Mouse (Mus musculus) heart, postnatal 25 days (tissue): ENCODE results near the gene Adar. TPM values are rescaled to one million over a fixed set of nuclear protein-coding genes. Genes with fewer than 3 reads are reported as not detected.
"Not testable (repeated sequence)": the region's sequence is repeated elsewhere in the genome, so short reads cannot be mapped to it uniquely, and the experiment has no call there.

Experiments used
- DNase-seq: peaks from one replicate; pipeline ENCODE4 v3.0.0; 2022; ENCODE audit warnings: low spot score
- intact Hi-C: fragments of 180-260 bp; cut with DNase I; formaldehyde crosslinking; loops from one replicate; pipeline ENCODE4 v1.15.1; 2025
- total RNA-seq, 2 experiments: library from RNA; stranded (reverse); gene quantifications; 2 replicates each; pipeline ENCODE4 v1.2.3; 2021

Adar gene
- total RNA-seq, 2 experiments from 2014 or later = 10.8 to 12.2 TPM

DNA sequence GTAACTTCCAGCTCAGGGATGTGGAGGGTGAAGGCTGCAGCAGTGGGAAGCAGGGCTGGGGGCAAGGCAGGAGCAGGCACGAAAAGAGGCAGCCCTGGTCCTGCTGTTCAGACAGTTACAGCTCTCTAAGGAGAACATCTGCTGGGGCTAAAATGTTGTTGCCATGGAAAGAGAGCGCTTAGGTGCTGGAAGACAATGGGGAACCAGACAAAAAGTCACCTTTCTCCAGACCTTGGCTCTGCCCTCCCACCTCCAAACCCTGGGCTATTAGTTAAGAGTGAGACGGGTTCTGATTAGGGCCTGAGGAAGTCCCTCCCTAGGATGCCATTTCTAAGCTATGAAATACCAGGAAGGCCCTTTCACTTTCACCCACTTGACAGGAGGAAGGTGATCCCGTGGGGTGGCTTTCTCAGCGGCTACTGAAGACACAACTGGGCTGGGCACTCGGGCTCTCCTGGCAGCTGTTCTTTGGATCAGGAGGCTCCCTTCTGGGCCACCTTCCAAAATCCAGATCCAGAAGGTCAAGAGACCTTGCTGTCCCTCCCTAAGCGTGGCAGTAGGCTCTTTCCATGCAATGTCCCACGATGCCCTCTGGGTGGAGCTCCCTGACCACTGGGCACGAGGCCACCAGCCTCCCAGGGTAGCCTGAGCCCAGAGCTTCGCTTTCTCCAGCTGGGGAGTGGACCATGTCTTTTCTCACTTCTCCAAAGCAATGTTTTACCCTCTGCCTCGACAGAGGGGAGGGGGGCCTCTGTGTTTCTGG is 70.3 kb downstream of the Adar start:
- peak; percentile 71 for DNase-seq
- intact Hi-C loops = loop anchor here (10.0 kb wide), 2 partner anchors 170 to 290 kb away; partner anchors contain the start of gene Tpm3

DNA sequence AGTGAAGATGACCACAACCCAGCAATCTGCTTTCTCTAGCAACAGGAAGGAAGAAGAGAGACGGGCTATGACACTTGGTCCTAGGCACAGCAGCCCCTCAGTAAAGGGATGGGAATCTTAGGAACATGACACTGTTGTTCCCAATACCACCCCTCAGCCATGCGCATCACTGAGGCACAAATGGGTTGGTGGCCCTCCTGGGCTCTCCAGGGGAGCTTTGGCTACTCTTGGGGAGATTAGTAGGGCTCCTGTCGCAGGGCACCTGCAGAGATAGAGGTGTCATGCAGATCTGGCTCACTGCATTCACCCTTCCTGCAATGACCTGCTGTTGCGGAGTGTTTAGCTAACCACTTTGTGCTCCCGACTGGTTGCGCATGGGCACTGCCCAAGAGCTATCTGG is 71.5 kb downstream of the Adar start:
- DNase-seq = no peak
- intact Hi-C loops = loop anchor here (1.0 to 10.0 kb wide), 3 partner anchors 72 to 289 kb away; partner anchors contain the start of gene Tpm3

DNA sequence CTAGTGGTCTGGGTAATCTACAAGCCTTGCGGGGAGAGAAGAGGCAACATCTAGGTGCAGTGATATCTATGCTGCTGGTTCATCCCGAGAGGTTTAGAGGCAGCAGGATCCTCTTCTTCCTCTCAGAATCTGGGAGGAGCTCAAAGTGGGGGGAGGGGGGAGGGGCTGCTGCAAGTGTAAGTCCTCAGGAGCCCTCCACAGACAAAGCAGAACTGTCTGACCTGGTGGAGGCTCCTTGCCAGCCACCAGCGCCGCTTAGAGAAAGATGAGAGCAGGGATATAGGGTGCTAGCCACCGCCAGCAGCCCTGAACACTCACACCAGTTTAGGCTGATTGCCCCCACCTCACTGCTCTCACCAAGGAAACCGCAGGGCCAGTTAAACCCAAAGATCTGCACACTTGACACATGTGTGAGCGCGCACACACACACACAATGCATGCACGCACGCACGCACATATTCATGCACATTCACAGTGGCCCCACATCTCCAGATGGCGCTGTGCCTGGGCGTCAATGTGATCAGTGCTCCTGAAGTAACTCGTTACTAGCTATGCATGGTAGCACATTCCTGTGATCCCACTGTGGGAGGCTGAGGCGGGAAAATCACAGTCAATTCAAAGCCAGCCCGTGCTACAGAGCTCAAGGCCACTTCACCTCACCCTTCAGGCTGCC is 74.0 kb downstream of the Adar start:
- intact Hi-C loops = loop anchor here (10.0 kb wide), 2 partner anchors 166 to 286 kb away; partner anchors contain the start of gene Tpm3
- no peak for DNase-seq

DNA sequence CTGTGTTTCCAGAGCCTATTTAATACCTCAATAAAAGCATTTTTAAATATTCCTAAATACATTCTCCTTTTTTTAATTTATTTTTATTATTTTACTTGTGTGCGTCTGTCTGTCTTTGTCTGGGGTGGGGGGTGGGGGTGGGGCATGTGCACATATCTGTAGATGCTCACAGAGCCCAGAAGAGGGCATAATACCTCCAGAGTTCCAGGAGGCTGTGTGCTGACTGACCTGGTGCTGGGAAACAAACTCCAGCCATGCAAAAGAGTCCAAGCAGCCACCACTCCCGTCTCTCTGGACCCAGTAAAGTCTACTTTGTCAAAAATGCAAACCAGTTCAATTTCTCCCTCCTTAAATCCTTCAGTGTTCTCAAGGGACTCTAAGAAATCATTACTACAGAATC is 79.8 kb downstream of the Adar start:
- no peak for DNase-seq
- intact Hi-C loops = no loop called here

DNA sequence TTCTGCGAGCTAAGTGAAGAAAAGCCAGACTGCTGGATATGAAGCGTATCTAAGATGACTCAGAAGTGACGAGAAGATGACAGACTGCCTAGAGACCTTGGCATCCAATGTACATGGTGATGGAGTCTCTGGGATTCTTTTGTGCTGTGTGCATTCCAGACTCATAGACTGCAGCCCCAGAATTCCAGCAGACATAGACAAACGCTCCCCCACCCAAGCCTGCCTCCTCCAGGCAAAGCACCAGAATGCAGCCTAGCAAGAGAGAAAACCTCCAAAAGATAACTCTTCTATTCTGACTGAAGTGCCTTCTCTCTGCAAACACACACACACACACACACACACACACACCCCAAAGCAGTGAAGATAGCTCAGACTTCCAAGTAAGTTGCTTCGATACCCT is 80.9 kb downstream of the Adar start:
- intact Hi-C loops = no loop called here
- DNase-seq = no peak

DNA sequence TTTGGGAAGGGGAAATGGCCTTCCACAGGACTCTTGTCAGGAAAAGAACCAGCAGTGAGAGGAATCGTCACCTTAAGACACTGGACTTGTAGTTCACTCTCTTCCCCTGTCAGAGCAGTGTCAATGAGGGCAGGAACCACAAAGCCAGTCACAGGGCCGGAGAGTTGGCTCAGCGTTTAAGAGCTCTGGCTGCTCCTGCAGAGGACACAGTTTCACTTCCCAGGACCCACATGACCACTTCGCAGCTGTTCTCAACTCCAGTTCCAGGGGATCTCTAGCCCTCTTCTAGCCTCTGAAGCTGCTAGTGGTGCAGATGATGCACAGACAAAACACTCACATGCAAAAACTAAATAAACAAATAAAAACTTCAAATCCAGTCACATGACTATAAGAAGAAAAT is 81.5 kb downstream of the Adar start:
- intact Hi-C loops = no loop called here
- no peak for DNase-seq

DNA sequence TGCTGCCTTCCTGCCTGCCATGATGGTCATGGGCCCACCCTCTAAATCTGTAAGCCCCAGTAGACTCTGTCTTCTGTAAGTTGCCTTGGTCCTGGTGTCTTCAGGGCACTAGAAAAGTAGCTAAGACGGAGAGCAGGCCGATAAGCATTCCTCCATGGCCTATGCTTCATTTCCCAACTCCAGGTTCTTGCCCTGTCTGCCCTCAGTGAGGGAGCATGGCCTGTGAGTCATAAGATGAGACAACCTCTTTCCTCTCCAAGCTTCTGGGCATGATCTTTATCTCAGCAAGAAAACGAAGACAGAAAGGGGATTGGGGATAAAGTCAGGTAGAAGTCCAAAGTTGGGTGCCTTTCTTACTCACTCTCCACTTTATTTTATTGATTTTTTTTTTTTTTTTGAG is 83.7 kb downstream of the Adar start:
- no peak for DNase-seq
- intact Hi-C loops = no loop called here

DNA sequence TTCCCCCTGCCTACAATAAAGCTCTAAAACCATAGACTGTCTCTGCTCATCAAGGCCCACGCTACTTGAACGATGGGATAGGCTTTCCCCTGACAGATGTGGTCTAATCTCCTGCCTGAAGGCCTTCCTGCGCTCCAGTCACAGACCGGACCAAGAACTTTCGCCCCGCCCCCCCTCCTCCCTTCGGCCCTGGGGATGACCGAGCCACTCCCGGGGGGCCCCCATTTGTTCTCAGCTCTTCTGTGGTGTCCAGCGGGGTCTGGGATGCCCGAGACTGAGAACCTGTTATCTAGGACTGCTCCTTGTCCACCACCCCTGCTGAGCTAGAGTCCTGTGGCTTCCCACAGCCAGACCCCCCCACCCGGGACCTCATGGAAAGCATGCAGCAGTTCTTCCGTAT is 84.7 kb downstream of the Adar start:
- DNase-seq = no peak
- intact Hi-C loops = no loop called here

DNA sequence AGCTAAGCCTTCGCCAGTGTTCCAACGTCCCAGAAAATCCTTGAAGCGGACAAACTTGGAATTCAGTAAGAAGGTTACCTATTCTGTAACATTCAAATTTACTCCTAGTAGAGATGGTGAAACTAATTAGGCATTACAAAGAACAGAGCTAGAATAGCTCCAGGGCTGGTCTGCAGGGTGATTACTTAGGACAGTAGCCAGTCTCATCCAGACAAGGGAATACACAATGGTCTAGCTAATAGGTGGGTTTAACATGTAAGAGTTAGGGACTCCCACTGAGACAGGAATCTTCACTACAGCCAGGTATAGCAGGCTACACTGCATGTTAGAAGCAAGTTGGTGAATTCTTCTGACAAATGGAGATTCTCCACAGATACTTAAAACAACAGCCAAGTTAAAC is 85.3 kb downstream of the Adar start:
- DNase-seq, intact Hi-C loops: not testable (repeated sequence)

DNA sequence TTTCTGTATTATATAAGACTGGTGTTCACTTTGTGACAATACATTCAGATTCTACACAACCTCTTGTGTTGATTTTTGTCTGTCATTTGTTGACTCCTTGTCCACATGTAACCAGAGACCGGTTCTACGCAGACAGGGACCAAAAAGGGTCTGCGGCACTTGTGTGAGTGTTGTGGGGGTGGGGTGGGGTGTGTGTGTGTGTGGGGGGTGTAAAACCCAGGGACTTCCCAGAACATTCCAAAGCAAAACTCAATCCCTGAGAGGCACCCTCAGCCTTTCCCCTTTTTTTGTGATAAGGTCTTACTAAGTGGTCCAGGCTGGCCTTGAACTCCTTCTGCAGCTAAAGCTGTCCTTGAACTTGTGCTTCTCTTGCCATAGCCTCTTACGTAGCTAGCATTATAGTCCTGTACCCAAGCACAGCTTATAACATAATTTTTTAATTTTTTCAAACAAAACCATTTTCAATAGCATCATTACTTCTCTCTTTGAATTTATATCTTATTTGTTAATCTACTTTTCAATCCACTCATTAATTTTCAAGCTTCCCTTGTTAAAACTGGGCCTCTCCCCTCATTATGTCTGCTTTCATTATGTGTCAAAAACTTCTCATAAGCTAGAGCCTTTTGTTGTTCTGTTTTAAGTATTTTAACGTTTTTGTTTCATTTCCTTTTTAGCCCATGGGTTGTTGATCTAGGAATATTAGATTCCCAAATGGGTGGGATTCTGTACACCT is 86.1 kb downstream of the Adar start:
- DNase-seq = no peak
- intact Hi-C loops = no loop called here

DNA sequence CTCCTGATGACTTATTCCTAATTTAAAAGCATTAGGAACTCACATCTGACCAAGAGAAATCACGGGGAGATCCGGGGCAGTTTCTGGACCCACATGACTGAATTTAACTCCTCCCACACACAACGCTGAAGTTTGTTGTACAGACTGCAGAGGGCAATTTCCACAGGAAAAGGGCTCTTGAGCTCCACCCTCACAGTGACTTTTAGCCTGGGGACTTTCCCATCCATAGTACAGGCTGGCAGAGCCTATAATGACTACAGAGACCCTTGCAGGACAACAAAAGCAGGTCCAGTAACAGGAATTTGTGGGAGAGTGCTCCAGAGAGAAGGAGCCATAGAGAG is 86.7 kb downstream of the Adar start:
- DNase-seq = no peak
- intact Hi-C loops = no loop called here

DNA sequence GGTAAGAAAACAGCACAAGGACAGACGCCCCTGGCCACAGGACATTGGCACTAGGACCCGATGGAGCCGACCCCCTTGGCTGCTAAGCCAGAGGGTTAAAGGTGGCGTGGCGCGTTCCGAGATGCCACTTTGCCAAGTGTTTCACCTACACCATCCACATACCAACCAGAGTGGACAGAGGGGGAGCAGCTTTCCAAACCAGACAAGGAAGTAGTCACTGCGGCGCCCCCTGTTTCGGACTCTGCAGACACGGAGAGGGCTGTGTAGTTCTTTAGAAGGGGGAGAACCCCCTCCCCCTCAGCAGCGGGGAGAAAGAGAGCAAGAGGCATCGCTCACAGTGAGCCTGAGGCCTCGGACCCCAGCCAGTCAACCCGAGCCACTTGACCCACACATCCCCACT is 88.1 kb downstream of the Adar start:
- no peak for DNase-seq
- intact Hi-C loops = no loop called here

Other genes starting within 250 kb of the Adar start
- gene Kcnn3, start 194.9 kb upstream of the Adar start, total RNA-seq = 1 to 10 TPM; 2.3 to 2.8 TPM
- under 1 TPM; 0.08 to 0.13 TPM for gene Chrnb2, start 49.6 kb downstream of the Adar start, total RNA-seq
- gene Ube2q1, start 58.6 kb downstream of the Adar start, total RNA-seq = 10 to 100 TPM; 21.2 to 27.5 TPM
- 10 to 100 TPM; 12.1 to 14.7 TPM for gene She, start 116.3 kb downstream of the Adar start, total RNA-seq
- gene Il6ra, start 198.2 kb downstream of the Adar start, total RNA-seq = 1 to 10 TPM; 3.8 to 5.0 TPM
- 10 to 100 TPM; 25.0 to 32.4 TPM for gene Atp8b2, start 248.5 kb downstream of the Adar start, total RNA-seq